Mouse (Mus musculus) adrenal gland, adult 2 months (tissue): ENCODE results near the gene Pspc1. TPM values are rescaled to one million over a fixed set of nuclear protein-coding genes. Genes with fewer than 3 reads are reported as not detected.
"Not testable (repeated sequence)": the region's sequence is repeated elsewhere in the genome, so short reads cannot be mapped to it uniquely, and the experiment has no call there.

ENCODE experiments used
- DNase-seq: peaks from one replicate; pipeline ENCODE4 v3.0.0; 2021
- long read RNA-seq: library from polyadenylated mRNA; stranded (forward); transcript quantifications from one replicate; pipeline ENCODE4 v2.0.0, GENCODE M21; 2021
- polyA plus RNA-seq: library from polyadenylated mRNA; depleted of rRNA; stranded (reverse); fragments of >200 nt; gene quantifications from 2 replicates; pipeline ENCODE4 v1.2.3, GENCODE M21; 2012; rRNA removed
- total RNA-seq, 2 experiments: library from RNA; stranded (reverse); gene quantifications; 2 replicates each; pipeline ENCODE4 v1.2.3; 2021

Pspc1 gene
- 10 to 100 TPM; 26.4 to 28.6 TPM for total RNA-seq
- polyA plus RNA-seq = 3.5 and 3.7 TPM in 2 replicates
- long read RNA-seq, full-length matches to known transcripts = 9 of 10 reads
- long read RNA-seq, partial matches to known transcripts = 0 of 10 reads
- long read RNA-seq, other reads (novel, unspliced or antisense) = 1 of 10 reads

- peak; percentile 98 for DNase-seq
Observed at GRCm38 (mm10) chr14:56778200-56778932, at the start of gene Pspc1. Gene Pspc1, minus strand, starts transcription at chr14:56778316.

- DNase-seq = no peak
Observed at GRCm38 (mm10) chr14:56824562-56824961, 46.4 kb upstream of the Pspc1 start.

- DNase-seq = no peak
Observed at GRCm38 (mm10) chr14:56817616-56818015, 39.5 kb upstream of the Pspc1 start.

GRCm38 (mm10) chr14:56817131-56817530, 39.0 kb upstream of the Pspc1 start:
- no peak for DNase-seq

GRCm38 (mm10) chr14:56816541-56816940, 38.4 kb upstream of the Pspc1 start:
- DNase-seq = no peak

- peak; percentile 86 for DNase-seq
Observed at GRCm38 (mm10) chr14:56812520-56813036, 34.5 kb upstream of the Pspc1 start.

GRCm38 (mm10) chr14:56811701-56812339, 33.7 kb upstream of the Pspc1 start, which contains the start of gene Zmym5:
Gene Zmym5, minus strand, starts transcription at chr14:56811716.
- peak; percentile 97 for DNase-seq

GRCm38 (mm10) chr14:56810781-56811690, 32.9 kb upstream of the Pspc1 start:
- peak; percentile 79 for DNase-seq

GRCm38 (mm10) chr14:56793243-56793642, 15.1 kb upstream of the Pspc1 start:
- DNase-seq = peak; percentile 36

- no peak for DNase-seq
Observed at GRCm38 (mm10) chr14:56784575-56784974, 6.5 kb upstream of the Pspc1 start.

GRCm38 (mm10) chr14:56778933-56779300, 801 bp upstream of the Pspc1 start:
- no peak for DNase-seq

GRCm38 (mm10) chr14:56777360-56778136, 568 bp downstream of the Pspc1 start:
- peak; percentile 89 for DNase-seq

GRCm38 (mm10) chr14:56776571-56777238, 1.4 kb downstream of the Pspc1 start:
- peak; percentile 8 for DNase-seq

GRCm38 (mm10) chr14:56775416-56775815, 2.7 kb downstream of the Pspc1 start:
- no peak for DNase-seq

- DNase-seq = not testable (repeated sequence)
Observed at GRCm38 (mm10) chr14:56766438-56766837, 11.7 kb downstream of the Pspc1 start.

- DNase-seq = not testable (repeated sequence)
Observed at GRCm38 (mm10) chr14:56765117-56765516, 13.0 kb downstream of the Pspc1 start.

- no peak for DNase-seq
Observed at GRCm38 (mm10) chr14:56751282-56751681, 26.8 kb downstream of the Pspc1 start.

GRCm38 (mm10) chr14:56740175-56740574, 37.9 kb downstream of the Pspc1 start:
- no peak for DNase-seq

- DNase-seq = no peak
Observed at GRCm38 (mm10) chr14:56726493-56726892, 51.6 kb downstream of the Pspc1 start.

GRCm38 (mm10) chr14:56705687-56706086, 72.4 kb downstream of the Pspc1 start:
- peak; percentile 19 for DNase-seq
